Mouse (Mus musculus) neural tube, embryonic 11.5 days (tissue): ENCODE measurements at regions not wholly inside any gene's neighbourhood (a gene's known extent, or its start where the extent isn't known, plus 50 kb on each side); places are given as distances from the start of the nearest gene placed in this dataset.

ENCODE experiments used
- ATAC-seq: fragments of 200-750 bp; cut with Nextera tagmentation; 2 replicates; pipeline ENCODE4 v1.8.0; 2017; ENCODE audit warnings: moderate number of reproducible peaks, mild to moderate bottlenecking, moderate TSS enrichment, moderate library complexity; ENCODE audit not compliant: insufficient read depth, low FRiP score, low TSS enrichment
- DNase-seq: peaks from one replicate; pipeline ENCODE4 v3.0.0-alpha.2; 2015; ENCODE audit warnings: low spot score
- H3K27ac ChIP-seq: fragments of 300-500 bp; sonication (generic); 2 replicates; pipeline ENCODE4 v1.5.1; 2014; ENCODE audit warnings: low read depth, mild to moderate bottlenecking, low read length
- H3K27me3 ChIP-seq: fragments of 300-500 bp; sonication (generic); 2 replicates; pipeline ENCODE4 v1.6.1; 2014; ENCODE audit warnings: mild to moderate bottlenecking, low read length, mixed read lengths; ENCODE audit not compliant: control insufficient read depth, insufficient read depth
- H3K36me3 ChIP-seq: fragments of 300-500 bp; sonication (generic); 2 replicates; pipeline ENCODE4 v1.6.1; 2014; ENCODE audit warnings: mild to moderate bottlenecking, low read length, moderate library complexity, mixed read lengths; ENCODE audit not compliant: control insufficient read depth, insufficient read depth
- H3K4me1 ChIP-seq: fragments of 300-500 bp; sonication (generic); 2 replicates; pipeline ENCODE4 v1.6.1; 2014; ENCODE audit warnings: low read length, mixed read lengths; ENCODE audit not compliant: control insufficient read depth, insufficient read depth
- H3K4me2 ChIP-seq: fragments of 300-500 bp; sonication (generic); 2 replicates; pipeline ENCODE4 v1.6.1; 2014; ENCODE audit warnings: low read depth, mild to moderate bottlenecking, moderate library complexity
- H3K4me3 ChIP-seq: fragments of 300-500 bp; sonication (generic); 2 replicates; pipeline ENCODE4 v1.5.1; 2014; ENCODE audit warnings: low read depth, low read length
- H3K9ac ChIP-seq: fragments of 300-500 bp; sonication (generic); 2 replicates; pipeline ENCODE4 v1.6.1; 2014; ENCODE audit warnings: mild to moderate bottlenecking, low read length
- H3K9me3 ChIP-seq: fragments of 300-500 bp; sonication (generic); 2 replicates; pipeline ENCODE4 v1.6.1; 2016; ENCODE audit warnings: low read length; ENCODE audit not compliant: control insufficient read depth
- WGBS: fragments of 180-500 bp; shearing (Covaris S2); extraction: QIAGEN DNeasy Blood & Tissue Kit; methylation state at CpG from one replicate; pipeline ENCODE4 v1.1.7; 2014; 5-methylcytosine and 5-hydroxymethylcytosine counted together

- no peak overlapping the region for H3K4me3 ChIP-seq
- no peak overlapping the region for H3K27ac ChIP-seq
- no peaks in the 10 kb centered on the region for H3K36me3 ChIP-seq
- no peak overlapping the region for H3K4me2 ChIP-seq
- ATAC-seq: no peak
- 71% methylated on average over 2 of the region's 2 CpGs for WGBS
- H3K4me1 ChIP-seq: no peaks in the 10 kb centered on the region
- H3K9ac ChIP-seq: no peak overlapping the region
- no peaks in the 10 kb centered on the region for H3K9me3 ChIP-seq
- no peak for DNase-seq
- no peaks in the 10 kb centered on the region for H3K27me3 ChIP-seq
Measured at GRCm38 (mm10) chr9:85480566-85480965, 153.4 kb upstream of the Tent5a start.

GRCm38 (mm10) chr9:85475214-85475613 is 148.1 kb upstream of the Tent5a start:
- no peak overlapping the region for H3K9ac ChIP-seq
- H3K27ac ChIP-seq: no peak overlapping the region
- H3K27me3 ChIP-seq: no peaks in the 10 kb centered on the region
- H3K9me3 ChIP-seq: no peaks in the 10 kb centered on the region
- no peak overlapping the region for H3K4me2 ChIP-seq
- H3K4me1 ChIP-seq: no peaks in the 10 kb centered on the region
- no peak overlapping the region for H3K4me3 ChIP-seq
- 84% methylated on average over 3 of the region's 3 CpGs for WGBS
- no peak for ATAC-seq
- H3K36me3 ChIP-seq: no peaks in the 10 kb centered on the region
- DNase-seq: no peak

GRCm38 (mm10) chr9:85470264-85470821 is 143.2 kb upstream of the Tent5a start:
- no peak overlapping the region for H3K27ac ChIP-seq
- H3K4me2 ChIP-seq: no peak overlapping the region
- DNase-seq (no peak), ATAC-seq (no peak)
- 83% methylated on average over 8 of the region's 8 CpGs for WGBS
- no peaks in the 10 kb centered on the region for H3K4me1 ChIP-seq
- no peaks in the 10 kb centered on the region for H3K36me3 ChIP-seq
- no peaks in the 10 kb centered on the region for H3K9me3 ChIP-seq
- H3K4me3 ChIP-seq: no peak overlapping the region
- no peaks in the 10 kb centered on the region for H3K27me3 ChIP-seq
- H3K9ac ChIP-seq: no peak overlapping the region

- Histone ChIP-seq H3K4me3 (no peak overlapping the region), H3K9ac (no peak overlapping the region), H3K36me3 (no peaks in the 10 kb centered on the region), H3K4me1 (no peaks in the 10 kb centered on the region), H3K4me2 (no peak overlapping the region), H3K9me3 (no peaks in the 10 kb centered on the region), H3K27me3 (no peaks in the 10 kb centered on the region), H3K27ac (no peak overlapping the region)
- ATAC-seq: no peak
- DNase-seq: no peak
- WGBS: 75% methylated on average over 3 of the region's 3 CpGs
Measured at GRCm38 (mm10) chr9:85469288-85469687, 142.1 kb upstream of the Tent5a start.

GRCm38 (mm10) chr9:85466671-85467070 is 139.5 kb upstream of the Tent5a start:
- H3K9ac ChIP-seq: no peak overlapping the region
- no peak overlapping the region for H3K27ac ChIP-seq
- ATAC-seq (no peak), DNase-seq (no peak)
- 76% methylated on average over 5 of the region's 5 CpGs for WGBS
- no peak overlapping the region for H3K4me2 ChIP-seq
- H3K36me3 ChIP-seq: no peaks in the 10 kb centered on the region
- no peaks in the 10 kb centered on the region for H3K4me1 ChIP-seq
- no peak overlapping the region for H3K4me3 ChIP-seq
- H3K27me3 ChIP-seq: no peaks in the 10 kb centered on the region
- H3K9me3 ChIP-seq: no peaks in the 10 kb centered on the region

GRCm38 (mm10) chr9:85459062-85459805 is 132.1 kb upstream of the Tent5a start:
- no peak for ATAC-seq
- WGBS: 96% methylated on average over 3 of the region's 3 CpGs

GRCm38 (mm10) chr9:85458356-85458755 is 131.2 kb upstream of the Tent5a start:
- 77% methylated on average over 2 of the region's 2 CpGs for WGBS
- DNase-seq: no peak
- no peak overlapping the region for H3K4me2 ChIP-seq

More at GRCm38 (mm10) chr9:85459062-85459805, 132.1 kb upstream of the Tent5a start:
- H3K9ac ChIP-seq: no peak overlapping the region
- H3K4me2 ChIP-seq: no peak overlapping the region
- DNase-seq: no peak
- H3K27ac ChIP-seq: no peak overlapping the region
- H3K27me3 ChIP-seq: no peaks in the 10 kb centered on the region
- no peaks in the 10 kb centered on the region for H3K4me1 ChIP-seq
- no peaks in the 10 kb centered on the region for H3K9me3 ChIP-seq
- H3K4me3 ChIP-seq: no peak overlapping the region
- no peaks in the 10 kb centered on the region for H3K36me3 ChIP-seq

GRCm38 (mm10) chr9:85457400-85457799 is 130.3 kb upstream of the Tent5a start:
- no peaks in the 10 kb centered on the region for H3K4me1 ChIP-seq
- H3K4me2 ChIP-seq: no peak overlapping the region
- no peak overlapping the region for H3K27ac ChIP-seq
- no peaks in the 10 kb centered on the region for H3K36me3 ChIP-seq
- no peaks in the 10 kb centered on the region for H3K27me3 ChIP-seq
- no peak for ATAC-seq
- no peak overlapping the region for H3K4me3 ChIP-seq
- DNase-seq: no peak
- whole genome bisulfite sequencing: 51% methylated on average over 5 of the region's 5 CpGs
- no peak overlapping the region for H3K9ac ChIP-seq
- H3K9me3 ChIP-seq: no peaks in the 10 kb centered on the region

More at GRCm38 (mm10) chr9:85458356-85458755, 131.2 kb upstream of the Tent5a start:
- Histone ChIP-seq H3K9me3 (no peaks in the 10 kb centered on the region), H3K4me3 (no peak overlapping the region), H3K27me3 (no peaks in the 10 kb centered on the region), H3K27ac (no peak overlapping the region), H3K4me1 (no peaks in the 10 kb centered on the region), H3K36me3 (no peaks in the 10 kb centered on the region), H3K9ac (no peak overlapping the region)
- ATAC-seq: no peak

- H3K9ac ChIP-seq: no peak overlapping the region
- no peaks in the 10 kb centered on the region for H3K4me1 ChIP-seq
- no peak for ATAC-seq
- no peak overlapping the region for H3K4me3 ChIP-seq
- H3K27me3 ChIP-seq: no peaks in the 10 kb centered on the region
- DNase-seq: no peak
- no peak overlapping the region for H3K4me2 ChIP-seq
- H3K9me3 ChIP-seq: no peaks in the 10 kb centered on the region
- no peak overlapping the region for H3K27ac ChIP-seq
- H3K36me3 ChIP-seq: no peaks in the 10 kb centered on the region
- WGBS: 81% methylated on average over 4 of the region's 4 CpGs
Measured at GRCm38 (mm10) chr9:85455382-85455781, 128.2 kb upstream of the Tent5a start.
